Mouse (Mus musculus) ES-CJ7 (cell line): ENCODE measurements around the gene Ldlrap1.
A peak's percentile ranks its signal among the peaks of the same experiment; 100 is the strongest.

Experiments used
- DNase-seq: peaks from one replicate; pipeline ENCODE4 v3.0.0; 2011; ENCODE audit warnings: low read depth, low spot score

The Ldlrap1 gene

DNA sequence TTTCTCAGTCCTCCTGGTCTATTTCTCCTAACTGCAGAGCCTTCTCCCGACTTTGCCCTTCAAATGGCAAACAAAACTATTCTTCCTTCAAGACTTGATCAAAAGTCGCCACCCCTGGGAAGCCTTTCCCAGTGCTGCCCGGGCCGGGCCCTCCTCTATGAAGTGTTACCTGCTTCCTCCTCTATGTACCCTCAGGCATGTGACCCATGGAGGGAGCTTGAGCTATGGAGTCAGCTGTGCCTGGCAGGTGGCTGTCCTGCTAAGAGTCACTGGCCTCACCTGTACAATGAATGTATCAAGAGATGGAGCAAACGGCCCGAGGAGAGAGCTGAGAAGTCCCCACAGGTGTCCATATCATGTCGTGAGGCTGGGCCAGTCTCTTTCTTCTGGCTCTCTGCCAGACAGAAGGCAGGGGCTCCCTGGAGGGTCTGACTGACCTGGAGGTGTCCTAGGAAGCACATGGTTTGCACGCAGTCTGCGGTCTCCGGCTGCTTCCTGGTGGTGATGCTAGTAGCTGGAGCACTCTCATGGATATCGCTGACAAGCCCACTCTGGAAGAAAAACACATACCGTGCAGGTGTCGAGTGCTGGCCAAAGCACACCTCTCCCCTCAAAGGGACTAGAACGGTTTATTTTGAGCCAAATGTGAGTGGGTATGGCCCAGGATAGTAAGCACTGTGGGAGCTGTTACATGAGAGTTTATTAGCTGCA, 7.6 kb upstream of the Ldlrap1 start:
- DNase-seq, result no peak

DNA sequence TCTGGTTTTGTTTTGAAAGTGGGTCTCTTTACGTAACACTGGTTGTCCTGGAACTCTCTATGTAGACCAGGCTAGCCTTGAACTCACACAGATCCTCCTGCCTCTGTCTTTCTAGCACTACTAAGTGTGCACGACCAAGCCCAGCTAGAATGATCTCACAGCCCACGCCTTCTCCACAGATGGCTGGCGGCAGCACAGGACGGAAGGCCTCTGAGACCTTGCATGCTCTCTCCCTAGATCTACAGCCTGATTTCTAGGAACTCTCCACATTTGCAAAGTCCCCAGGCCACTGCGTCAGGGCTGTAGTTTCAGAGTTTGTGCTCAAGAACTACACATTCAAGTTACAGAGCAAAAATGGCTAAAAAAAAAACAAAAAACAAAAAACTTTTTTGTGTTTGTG, 6.3 kb upstream of the Ldlrap1 start:
- DNase-seq, result no peak

DNA sequence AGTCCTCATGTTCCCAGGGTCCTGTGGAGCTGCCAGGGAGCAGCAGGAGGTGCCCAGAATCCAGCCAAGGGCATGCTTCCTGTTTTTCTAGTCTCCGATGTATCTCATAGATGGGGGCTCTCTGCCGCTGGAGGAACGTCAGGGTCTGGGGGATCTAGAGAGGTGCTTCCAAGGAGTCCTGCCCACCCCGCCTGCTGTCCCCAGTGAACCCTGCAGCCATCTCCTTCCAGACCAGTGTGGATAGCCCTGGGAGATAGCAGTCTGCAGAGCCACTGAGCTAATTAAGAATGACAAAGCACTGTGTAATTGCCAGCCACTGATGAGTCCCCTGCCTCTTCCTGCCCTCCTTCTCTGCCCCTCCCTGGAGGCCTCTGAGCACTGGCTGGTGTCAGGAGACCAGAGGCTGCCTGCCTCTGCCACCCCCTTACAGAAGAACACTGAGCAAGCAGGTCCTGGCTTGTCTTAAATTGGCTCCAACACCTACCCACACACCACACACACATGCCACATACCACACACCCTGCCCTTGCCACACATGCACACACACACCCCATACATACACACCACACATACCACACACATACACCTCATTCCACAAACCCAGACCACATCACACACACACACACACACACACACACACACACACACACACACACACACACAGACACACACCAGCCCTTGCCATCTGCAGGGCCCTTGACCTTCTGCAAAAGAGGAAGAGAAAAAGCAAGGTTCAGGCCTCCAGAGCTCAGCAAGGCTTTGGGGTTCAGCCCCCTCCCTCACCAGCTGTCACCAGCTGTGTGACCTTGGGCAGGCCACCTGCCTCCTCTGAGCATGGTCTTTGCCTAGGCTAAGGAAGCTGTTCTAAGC, 5.2 kb upstream of the Ldlrap1 start:
- no peak for DNase-seq

DNA sequence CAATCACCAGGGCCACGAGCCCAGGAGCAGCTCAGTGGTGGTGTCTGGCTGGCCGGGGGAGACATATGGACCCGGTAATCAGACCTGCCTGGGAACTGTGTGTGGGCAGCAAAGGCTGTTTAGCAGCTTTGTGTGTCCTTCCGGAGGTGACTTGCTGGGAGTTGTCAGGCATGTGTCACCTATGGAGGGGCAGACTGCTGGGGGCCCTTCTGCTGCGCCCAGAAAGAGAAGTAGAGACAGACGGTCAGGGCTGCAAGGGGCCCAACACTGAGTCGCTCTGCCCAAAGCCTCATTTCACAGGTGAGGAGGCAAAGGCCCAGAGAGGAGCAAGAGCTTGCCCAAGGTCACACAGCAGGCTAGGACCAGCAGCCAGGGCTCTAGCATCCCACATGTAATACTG, 2.1 kb upstream of the Ldlrap1 start:
- no peak for DNase-seq

DNA sequence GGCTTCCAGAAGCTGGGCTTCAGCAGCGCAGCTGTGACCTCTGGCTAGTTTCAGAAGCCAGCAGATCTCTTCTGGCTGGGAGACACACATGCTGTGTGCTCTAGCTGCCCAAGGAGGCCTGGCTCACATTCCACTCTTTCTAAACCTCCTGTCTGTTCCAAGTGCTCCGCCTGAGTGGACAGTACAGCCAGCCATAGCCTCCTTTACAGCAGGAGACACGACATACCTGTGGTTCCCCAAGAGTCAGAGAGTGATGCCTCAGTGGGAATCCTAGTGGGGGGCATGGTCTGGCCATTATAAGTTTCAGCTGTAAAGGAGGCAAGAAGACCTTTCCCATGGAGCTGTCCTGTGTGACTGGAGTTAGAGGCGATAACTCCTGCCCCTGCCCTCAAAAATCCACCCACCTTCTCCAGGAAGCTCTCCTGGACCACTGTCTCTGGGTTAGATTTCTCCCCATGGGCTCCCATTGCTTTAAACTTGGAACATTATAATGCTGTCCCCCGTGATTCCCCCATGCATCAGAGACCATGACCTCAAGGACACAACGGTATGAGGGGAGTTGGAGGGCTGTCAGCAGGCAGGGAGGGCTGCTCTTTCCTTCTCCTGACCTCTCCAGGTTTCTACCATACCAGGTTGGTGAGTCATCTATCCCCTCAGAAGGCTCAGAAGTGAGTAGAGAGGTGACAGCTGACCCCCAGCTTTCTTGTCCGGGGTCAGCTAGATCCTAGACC, 1.4 kb upstream of the Ldlrap1 start:
- no peak for DNase-seq

DNA sequence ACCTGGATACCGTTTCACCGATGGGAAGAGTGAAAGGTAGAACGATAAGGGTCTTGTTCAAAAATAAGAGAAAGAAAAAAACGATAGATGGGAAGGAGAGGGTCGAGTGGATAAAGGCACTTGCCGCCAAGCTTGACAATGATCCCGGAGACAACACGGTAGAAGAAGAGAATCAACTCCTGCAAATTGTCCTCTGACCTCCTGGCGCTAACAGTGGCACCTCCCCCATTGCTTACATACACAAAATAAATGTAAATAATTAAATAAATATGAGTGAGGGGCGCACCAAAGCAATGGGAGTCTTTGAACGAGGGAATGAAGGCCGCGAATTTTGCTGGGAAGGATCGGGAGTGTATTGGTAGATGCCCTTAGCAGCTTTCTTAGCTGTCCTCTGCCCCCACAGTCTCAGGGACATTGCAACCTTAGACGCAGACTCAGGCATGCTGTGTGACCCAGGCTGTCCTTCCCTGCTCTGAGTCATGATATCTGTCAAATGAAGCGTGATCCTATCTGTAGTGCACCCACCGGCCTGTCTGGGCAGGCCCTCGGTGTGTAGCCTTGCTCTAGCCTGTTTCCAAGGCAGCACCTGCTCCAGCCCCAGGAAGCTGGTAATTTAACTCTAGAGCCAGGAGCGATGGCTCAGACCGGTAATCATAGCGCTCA, 533 bp upstream of the Ldlrap1 start:
- no peak for DNase-seq

DNA sequence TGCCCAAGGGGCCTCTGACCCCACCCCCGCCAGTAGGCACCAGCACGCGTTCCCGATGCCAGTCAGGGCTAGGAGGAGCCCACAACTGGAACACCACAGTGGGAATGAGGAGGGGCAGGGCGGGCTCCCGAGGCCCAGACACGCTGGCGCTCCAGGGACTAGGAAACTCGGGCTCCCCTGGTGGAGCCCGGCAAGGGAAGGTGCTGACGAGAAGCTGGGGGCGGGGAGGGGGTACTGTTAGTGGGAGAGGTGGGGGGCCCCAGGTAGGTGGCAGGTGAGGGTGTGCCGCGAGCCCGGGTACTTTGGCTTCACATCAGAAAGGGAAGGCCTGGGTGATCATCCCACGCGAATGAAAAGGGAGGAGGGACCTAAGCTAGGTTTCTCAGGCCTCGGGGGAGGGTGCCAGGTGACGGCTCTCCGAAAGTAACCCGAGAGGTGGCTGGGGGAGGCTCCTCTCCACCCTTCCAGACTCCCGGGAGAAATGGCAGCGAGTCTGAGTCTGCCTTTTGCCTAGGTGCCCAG, 859 bp downstream of the Ldlrap1 start:
- DNase-seq, result peak; percentile 39

DNA sequence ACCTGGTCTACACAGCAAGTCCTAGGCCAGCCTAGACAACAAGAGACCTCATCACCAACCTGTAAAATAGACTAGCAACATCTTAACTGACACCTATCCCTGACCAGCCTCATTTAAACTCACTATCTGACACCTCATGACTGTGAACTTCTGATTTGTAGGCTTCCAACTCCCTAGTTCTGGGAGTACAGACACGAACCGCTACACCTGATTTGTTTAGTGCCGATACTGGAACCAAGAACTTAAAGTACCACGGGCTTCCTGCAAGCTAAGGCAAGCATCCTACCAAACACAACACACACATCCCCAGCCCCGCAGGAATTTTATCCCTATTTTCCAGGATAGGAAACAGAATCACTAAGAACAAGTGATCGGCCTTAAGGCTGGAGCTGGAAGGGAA, 1.5 kb downstream of the Ldlrap1 start:
- no peak for DNase-seq

DNA sequence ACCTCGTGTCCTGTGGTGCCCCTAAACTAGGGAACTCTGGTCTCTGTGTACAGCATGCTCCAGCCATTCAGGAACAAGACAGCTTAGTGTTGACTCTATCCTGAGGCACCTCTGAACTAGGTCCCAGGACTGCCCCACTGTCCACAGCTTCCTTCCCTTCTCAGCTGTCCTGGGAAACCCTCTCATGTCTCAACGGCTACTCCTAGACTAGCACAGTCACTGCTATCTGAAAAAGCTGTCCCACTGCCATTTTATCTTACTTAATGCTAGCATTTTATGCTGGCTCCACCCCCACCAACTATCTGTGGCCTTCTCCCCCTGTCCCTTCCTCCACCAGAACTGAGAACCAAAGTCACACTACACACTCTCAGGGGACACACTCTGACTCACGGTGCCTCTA, 3.5 kb downstream of the Ldlrap1 start:
- DNase-seq, result no peak

DNA sequence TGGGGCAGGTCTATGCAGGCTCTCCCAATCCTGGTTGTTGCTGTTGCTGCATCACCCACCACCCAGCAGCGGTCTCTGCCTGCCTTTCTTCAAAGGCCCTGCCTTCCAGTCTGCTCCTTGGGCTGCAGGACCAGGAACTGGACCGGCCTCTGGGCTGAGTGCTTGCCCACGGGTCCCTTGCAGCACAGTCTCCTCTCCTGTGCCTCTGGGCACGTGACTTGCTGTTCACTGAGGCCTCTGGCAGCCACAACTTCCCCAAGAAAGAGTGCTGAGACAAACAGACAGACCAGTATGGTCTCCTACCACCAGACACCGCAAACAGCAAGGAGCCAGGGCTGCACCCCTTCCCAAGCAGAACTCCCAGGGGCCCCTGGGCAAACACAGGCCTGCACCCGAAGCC, 5.5 kb downstream of the Ldlrap1 start:
- no peak for DNase-seq

DNA sequence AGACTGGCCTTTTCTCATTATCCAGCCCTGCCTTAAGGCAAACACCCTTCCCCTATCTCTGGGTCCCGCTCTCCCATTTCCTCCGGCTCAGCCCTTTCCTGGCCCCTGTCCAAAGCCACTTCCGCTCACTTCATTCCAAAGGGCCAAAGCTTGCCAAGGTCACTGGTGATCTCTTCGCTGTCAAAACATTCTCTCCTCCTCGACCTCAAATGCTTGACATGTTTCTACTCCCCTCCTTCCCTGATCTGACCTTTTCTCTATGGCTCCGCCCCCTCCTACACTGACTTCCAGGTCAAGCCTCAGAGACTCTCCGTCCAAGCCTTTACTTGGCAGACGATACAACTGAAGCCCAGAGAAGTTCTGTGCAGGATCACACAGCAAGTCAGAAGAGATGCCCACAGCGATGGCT, 7.0 kb downstream of the Ldlrap1 start:
- DNase-seq, result peak; percentile 56

DNA sequence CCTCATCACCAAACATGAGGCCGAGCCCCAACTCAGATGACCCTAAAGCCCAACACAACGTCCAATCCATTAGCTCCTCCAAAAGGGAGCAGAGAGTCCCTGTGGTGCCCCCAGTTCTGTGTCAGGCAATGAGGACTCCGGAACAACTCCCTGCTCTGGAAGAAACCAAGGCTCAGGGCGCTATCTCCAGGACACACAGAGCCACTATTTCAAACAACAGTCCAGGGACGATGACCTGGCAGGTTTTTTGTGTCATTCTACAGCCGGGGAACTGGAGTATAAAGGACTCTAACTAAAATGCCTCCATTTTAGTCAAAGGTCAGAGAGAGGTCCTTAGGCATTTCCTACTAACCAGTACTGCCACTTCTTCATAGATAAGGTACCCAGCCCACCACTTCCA, 7.5 kb downstream of the Ldlrap1 start:
- DNase-seq, result no peak

DNA sequence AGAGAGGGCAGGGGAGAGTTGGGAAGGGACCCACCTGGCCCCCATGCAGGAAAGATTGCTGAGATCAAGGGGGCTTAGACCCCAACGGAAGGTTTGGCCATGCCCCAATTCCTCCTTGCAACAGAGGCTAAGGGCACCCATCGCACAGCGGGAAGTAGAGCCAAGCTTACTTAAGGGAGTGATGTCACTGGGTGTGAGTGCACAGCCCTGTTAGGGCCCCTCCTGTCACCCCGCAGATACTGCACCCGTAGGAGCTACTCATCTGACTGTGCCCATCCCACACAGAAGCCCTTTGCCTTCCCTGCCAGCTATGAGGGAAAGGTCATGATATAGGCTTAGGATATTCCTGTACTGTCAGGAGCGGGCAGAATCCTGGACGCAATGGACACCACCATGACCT, 8.3 kb downstream of the Ldlrap1 start:
- no peak for DNase-seq

DNA sequence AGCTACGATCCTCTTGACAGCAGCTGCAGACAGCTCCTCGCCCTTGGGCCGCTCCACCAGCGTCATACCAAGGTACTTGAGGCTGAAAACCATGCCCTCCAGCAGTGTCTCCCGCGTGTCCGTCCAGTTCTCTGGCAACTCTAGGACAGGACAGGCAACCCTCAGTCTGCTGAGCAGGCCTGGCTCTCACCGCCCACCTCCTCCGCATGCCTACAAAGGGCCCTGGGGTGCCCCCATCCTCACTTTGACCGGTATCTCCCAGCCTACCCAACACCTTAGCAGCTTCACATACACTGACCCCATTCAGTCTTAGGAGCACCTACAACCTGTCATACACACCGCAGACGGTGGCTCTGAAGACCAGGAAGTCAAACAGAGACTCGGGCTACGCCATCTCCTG, 8.9 kb downstream of the Ldlrap1 start:
- DNase-seq, result no peak

DNA sequence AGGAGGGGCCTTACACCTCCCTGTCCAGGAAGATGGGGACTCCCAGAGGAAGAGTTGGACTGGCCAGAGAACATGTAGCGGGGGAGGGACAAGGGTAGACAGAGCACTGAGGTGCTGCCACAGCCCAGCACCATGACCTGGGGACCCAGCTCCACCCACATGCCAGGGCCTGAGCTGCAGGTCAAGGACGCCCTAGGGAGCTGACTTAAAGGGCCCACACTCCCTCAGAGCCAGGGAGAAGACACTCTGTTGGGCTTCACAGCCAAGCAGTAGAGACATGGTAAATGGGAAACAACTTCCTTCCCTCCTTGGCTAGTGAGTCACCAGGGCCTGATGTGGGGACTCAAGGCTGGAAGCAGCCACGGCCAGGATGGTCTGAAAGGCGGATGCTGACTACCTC, 9.5 kb downstream of the Ldlrap1 start:
- no peak for DNase-seq

DNA sequence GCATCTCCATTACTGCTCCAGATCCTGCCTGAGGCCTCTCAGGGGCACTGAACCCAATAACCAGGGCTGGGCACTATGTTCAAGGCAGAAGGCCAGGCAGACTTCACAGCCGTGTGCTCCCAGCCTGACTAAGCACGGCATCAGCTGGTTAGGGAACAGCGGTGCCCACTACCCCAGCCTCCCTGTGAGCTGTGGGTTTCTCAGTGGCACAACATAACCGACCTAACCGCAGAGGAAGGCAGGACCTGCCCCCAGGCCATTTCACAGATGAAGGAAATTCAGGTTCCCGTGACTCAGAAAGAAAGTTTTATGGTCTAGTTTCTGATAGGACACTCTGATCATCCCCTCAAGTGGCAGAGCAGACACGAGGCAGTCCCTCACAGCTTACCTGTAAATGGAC, 10.9 kb downstream of the Ldlrap1 start:
- DNase-seq, result no peak

DNA sequence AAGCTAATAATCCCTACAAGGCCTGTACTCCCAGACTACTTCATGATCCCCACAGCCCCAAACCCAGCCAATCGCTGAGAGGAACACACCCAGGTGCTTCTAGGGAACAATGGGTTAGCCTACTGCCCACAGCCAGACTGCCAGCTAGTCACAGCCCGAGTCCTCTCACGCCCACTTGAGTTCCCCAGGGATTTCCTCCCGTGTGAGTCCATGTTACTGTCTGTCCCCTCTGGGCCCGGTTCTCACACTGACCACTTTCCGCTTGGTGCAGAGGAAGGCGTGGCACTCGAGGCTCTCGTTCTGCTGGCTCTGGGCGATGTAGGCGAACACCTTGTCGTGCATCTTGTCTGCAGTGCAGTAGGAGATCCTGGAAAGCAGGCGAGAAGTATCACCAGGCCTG, 12.9 kb downstream of the Ldlrap1 start:
- DNase-seq, result no peak

DNA sequence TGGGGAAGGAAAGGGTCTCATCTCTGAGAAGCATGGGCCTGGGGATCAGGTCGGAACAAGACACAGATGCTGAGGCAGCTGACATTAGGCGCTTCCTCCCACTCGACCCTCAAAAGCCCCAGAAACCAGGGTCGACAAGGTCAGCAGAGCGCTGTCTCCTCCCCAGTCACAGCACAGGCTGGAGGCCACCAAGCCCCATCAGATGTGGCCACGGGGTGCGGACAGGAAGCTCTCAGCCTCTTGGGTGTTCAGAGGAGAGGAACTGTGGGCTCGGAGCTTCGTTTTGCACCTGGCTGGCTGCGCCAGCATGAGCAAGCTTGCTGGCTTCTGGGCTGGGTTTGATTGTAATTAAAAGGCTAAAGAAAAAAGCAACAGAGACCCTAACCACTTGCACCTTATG, 13.5 kb downstream of the Ldlrap1 start:
- no peak for DNase-seq

DNA sequence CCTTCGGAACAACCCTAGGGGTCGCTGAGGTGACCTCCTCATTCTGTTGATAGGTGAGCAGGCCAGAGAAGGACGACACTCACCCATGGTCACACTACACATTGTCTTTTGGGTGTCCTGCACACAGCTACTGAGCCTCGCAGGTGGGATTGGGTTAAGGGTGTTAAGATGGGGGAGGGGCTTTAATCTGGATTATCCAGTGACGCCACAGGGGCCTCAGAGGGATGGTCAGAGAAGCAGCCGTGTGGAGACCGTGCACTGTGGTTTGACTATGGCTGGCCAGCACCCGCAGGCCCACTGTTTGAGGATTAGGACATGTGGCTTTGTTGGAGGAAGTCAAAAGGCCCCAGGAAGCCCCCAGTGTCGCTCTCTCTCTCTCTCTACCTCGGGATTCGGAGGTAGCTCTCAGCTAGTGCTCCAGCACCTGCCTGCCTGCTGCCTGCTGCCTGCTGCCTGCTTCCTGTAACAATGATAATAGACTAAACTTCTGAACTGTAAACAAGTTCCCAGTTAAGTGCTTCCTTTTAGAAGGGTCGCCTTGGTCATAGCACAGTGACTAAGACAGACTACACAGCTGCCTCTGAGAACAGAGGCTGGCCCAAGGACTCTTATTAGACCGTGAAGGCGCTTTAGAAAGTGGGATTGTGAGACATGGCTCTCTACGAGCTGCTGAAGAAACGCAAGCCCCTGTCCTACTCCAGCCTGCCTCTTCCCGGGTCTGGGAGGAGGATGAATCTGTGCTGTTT, 14.1 kb downstream of the Ldlrap1 start:
- DNase-seq, result no peak

DNA sequence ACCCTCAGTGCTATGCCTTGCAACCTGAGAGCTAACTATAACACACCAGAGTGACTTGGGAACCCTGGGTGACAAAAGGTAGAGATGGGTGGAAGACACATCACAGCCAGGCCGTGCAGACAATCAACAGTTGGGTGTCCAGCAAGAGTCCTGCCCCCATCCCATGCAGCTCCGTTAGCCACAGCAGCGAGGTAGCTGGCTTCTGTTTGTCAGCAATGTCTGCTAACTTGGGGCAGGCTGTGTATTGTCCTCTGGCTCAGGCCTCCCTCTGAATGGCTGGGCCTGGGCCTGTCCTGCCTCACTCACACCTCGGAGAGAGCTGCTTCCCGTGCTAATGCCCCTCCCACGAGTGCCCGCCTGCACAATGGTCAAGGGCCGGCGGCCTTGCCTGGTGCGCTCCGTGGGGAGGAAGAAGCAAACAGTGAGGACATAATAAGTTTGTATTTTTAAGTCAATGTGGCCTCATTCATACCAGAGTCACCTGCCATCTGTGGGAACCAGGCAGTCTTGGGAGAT, 14.9 kb downstream of the Ldlrap1 start:
- DNase-seq, result no peak
